Mouse (Mus musculus): ENCODE results near the gene Casq2.

Casq2 gene

GRCm38 (mm10) chr3:102131627-102132324, 45.6 kb downstream of the Casq2 start:
- in situ Hi-C loops (cut with MboI, MseI), result no loop called here

- in situ Hi-C loops (cut with MboI, MseI), result no loop called here
Observed at GRCm38 (mm10) chr3:102135389-102136113, 49.3 kb downstream of the Casq2 start.

- in situ Hi-C loops (cut with MboI, MseI), result no loop called here
Observed at GRCm38 (mm10) chr3:102137158-102137557, 50.9 kb downstream of the Casq2 start.

GRCm38 (mm10) chr3:102138899-102139298, 52.7 kb downstream of the Casq2 start:
- in situ Hi-C loops (cut with MboI, MseI), result no loop called here

GRCm38 (mm10) chr3:102140606-102141005, 54.4 kb downstream of the Casq2 start:
- in situ Hi-C loops (cut with MboI, MseI), result no loop called here

- in situ Hi-C loops (cut with MboI, MseI), result no loop called here
Observed at GRCm38 (mm10) chr3:102141451-102141850, 55.2 kb downstream of the Casq2 start.

GRCm38 (mm10) chr3:102141893-102142292, 55.7 kb downstream of the Casq2 start:
- in situ Hi-C loops (cut with MboI, MseI), result no loop called here

GRCm38 (mm10) chr3:102142947-102143346, 56.7 kb downstream of the Casq2 start:
- in situ Hi-C loops (cut with MboI, MseI), result no loop called here

- in situ Hi-C loops (cut with MboI, MseI), result no loop called here
Observed at GRCm38 (mm10) chr3:102143536-102143935, 57.3 kb downstream of the Casq2 start.

- in situ Hi-C loops (cut with MboI, MseI), result no loop called here
Observed at GRCm38 (mm10) chr3:102144401-102144800, 58.2 kb downstream of the Casq2 start.

- in situ Hi-C loops (cut with MboI, MseI), result no loop called here
Observed at GRCm38 (mm10) chr3:102145645-102146386, 59.6 kb downstream of the Casq2 start.

GRCm38 (mm10) chr3:102146428-102146827, 60.2 kb downstream of the Casq2 start:
- in situ Hi-C loops (cut with MboI, MseI), result no loop called here

GRCm38 (mm10) chr3:102147189-102147588, 61.0 kb downstream of the Casq2 start:
- in situ Hi-C loops (cut with MboI, MseI), result no loop called here

- in situ Hi-C loops (cut with MboI, MseI), result no loop called here
Observed at GRCm38 (mm10) chr3:102149941-102150340, 63.7 kb downstream of the Casq2 start.

GRCm38 (mm10) chr3:102151850-102152249, 65.6 kb downstream of the Casq2 start:
- in situ Hi-C loops (cut with MboI, MseI), result no loop called here

GRCm38 (mm10) chr3:102152471-102152870, 66.3 kb downstream of the Casq2 start:
- in situ Hi-C loops (cut with MboI, MseI), result no loop called here

GRCm38 (mm10) chr3:102152872-102153271, 66.7 kb downstream of the Casq2 start:
- in situ Hi-C loops (cut with MboI, MseI), result no loop called here

- in situ Hi-C loops (cut with MboI, MseI), result no loop called here
Observed at GRCm38 (mm10) chr3:102154107-102154506, 67.9 kb downstream of the Casq2 start.

- in situ Hi-C loops (cut with MboI, MseI), result no loop called here
Observed at GRCm38 (mm10) chr3:102156737-102157136, 70.5 kb downstream of the Casq2 start.

GRCm38 (mm10) chr3:102157652-102158051, 71.4 kb downstream of the Casq2 start:
- in situ Hi-C loops (cut with MboI, MseI), result no loop called here

GRCm38 (mm10) chr3:102158759-102159422, 72.7 kb downstream of the Casq2 start:
- in situ Hi-C loops (cut with MboI, MseI), result no loop called here

Data from T-helper 2 cell (primary cell).